9 mouse cellular contexts compared by ENCODE assay signal in the genomic region with DNA sequence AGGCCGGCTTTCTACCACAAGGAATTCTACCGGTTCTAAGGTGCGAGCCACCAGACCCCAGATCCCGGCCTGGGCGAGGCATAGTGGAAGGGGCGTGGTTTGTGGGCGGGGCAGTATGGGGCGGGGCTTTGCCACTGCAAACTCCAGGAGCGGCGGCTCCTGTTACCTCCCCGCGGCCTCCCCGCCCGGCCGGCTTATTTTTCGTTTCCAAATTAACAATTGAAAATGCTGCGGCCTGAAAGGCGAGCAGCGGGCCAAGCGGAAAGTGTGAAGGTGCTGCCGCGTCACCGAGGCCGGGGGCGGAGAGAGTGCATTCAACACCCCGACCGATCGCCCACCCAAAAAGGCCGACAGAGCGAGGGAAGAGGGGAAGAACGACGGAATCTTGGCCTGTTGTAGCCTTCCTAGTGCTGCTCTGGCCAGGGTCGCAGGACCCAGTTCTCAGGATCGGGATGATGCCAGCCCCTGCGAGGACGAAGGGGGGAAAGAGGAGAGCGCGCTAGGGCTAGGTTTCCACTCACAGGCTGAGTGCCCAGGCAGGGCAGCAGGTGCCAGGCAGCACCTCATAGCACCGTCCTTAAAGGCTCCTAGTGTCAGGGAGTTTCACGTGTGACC. TPM values are rescaled to one million over a fixed set of nuclear protein-coding genes. Genes with fewer than 3 reads are reported as not detected.
DNase-seq lines count a peak whose midpoint lies in the region; ATAC-seq and TF ChIP-seq lines count a peak whose summit lies in the region.
"Had no signal": no experiment of that assay in that cellular context is flagged by ENCODE, and none has a peak within 500 bp of the region (broad histone marks: within the 10 kb centered on the region; RNA-seq: fewer than 3 reads in every experiment).

No protein-coding gene starts in this region.

- TF ChIP-seq CTCF in cerebellum, adult 2 months (IDR thresholded peaks at IDR 0.05; ENCODE audit: borderline replicate concordance, insufficient read depth, low read depth, low read length) = no peak
- no peak for TF ChIP-seq CTCF in forebrain, postnatal 0 days (IDR thresholded peaks at IDR 0.05; ENCODE audit: low read depth)
- no peak for TF ChIP-seq CTCF in liver, adult 2 months (IDR thresholded peaks at IDR 0.05; ENCODE audit: low read depth, low read length)
- TF ChIP-seq CTCF in midbrain, postnatal 0 days (IDR thresholded peaks at IDR 0.05) = no peak

- H3K9ac ChIP-seq in forebrain, postnatal 0 days = peak overlapping the region; percentile 56
- H3K9ac ChIP-seq in hindbrain, embryonic 13.5 days = peak overlapping the region; percentile 61
- H3K9ac ChIP-seq in liver, adult 2 months (ENCODE audit: low read depth, low read length) = peak overlapping the region; percentile 69
- H3K9ac ChIP-seq in midbrain, postnatal 0 days (replicated peaks; ENCODE audit: low read length, poor library complexity, severe bottlenecking) = peak overlapping the region; percentile 44

- DNase-seq in layer of hippocampus, postnatal 10 days (ENCODE audit: low spot score in 2 of 2) = peak; percentile 30 to 44
- DNase-seq in layer of hippocampus, postnatal 25 days (ENCODE audit: extremely low spot score in 1 of 2, low spot score in 1 of 2) = no peak
- DNase-seq in cerebellum, adult 2 months = peak; percentile 57 to 61
- no peak for DNase-seq in forebrain, postnatal 0 days
- peak; percentile 17 for DNase-seq in liver, adult 2 months (ENCODE audit: extremely low read depth, low read depth, low spot score)
- DNase-seq in midbrain, postnatal 0 days (ENCODE audit: low spot score) = peak; percentile 44
- peak; percentile 60 for DNase-seq in testis, postnatal 14 days (ENCODE audit: low spot score)

- no peaks in the 10 kb centered on the region for H3K27me3 ChIP-seq in cerebellum, adult 2 months (ENCODE audit: control insufficient read depth, insufficient read depth, low read length)
- H3K27me3 ChIP-seq in forebrain, postnatal 0 days (ENCODE audit: insufficient read depth, low read length) = peaks cover 5% of the 10 kb centered on the region
- peaks cover 45% of the 10 kb centered on the region for H3K27me3 ChIP-seq in hindbrain, embryonic 13.5 days
- H3K27me3 ChIP-seq in liver, adult 2 months (ENCODE audit: control insufficient read depth, insufficient read depth, low read length) = 0 out of 2 replicates have a peak, but pooled peaks cover 5% of the 10 kb centered on the region
- H3K27me3 ChIP-seq in midbrain, postnatal 0 days (ENCODE audit: insufficient read depth, low read length) = peaks cover 12% of the 10 kb centered on the region; the same call in 1 of the 2 replicates
- H3K27me3 ChIP-seq: Patski had no signal

- H3K4me3 ChIP-seq in cerebellum, adult 2 months (replicated peaks; ENCODE audit: insufficient read depth, low read depth, low read length) = peak overlapping the region; percentile 59
- H3K4me3 ChIP-seq in forebrain, postnatal 0 days (ENCODE audit: low read depth, low read length) = peak overlapping the region; percentile 44
- H3K4me3 ChIP-seq in hindbrain, embryonic 13.5 days = peak overlapping the region; percentile 46
- peak overlapping the region; percentile 71 for H3K4me3 ChIP-seq in liver, adult 2 months (ENCODE audit: insufficient read depth, low read depth, low read length)
- H3K4me3 ChIP-seq in midbrain, postnatal 0 days (ENCODE audit: low read depth, low read length) = peak overlapping the region; percentile 45

- under 1% methylated on average over 40 of the region's 40 CpGs for WGBS in cerebellum, adult 2 months
- under 1% methylated on average over 39 of the region's 40 CpGs for whole genome bisulfite sequencing in forebrain, postnatal 0 days
- WGBS in hindbrain, embryonic 13.5 days = under 1% methylated on average over 40 of the region's 40 CpGs
- under 1% methylated on average over 40 of the region's 40 CpGs for WGBS in liver, adult 2 months
- 2% methylated on average over 40 of the region's 40 CpGs for WGBS in midbrain, postnatal 0 days

- H3K4me2 ChIP-seq in forebrain, postnatal 0 days (ENCODE audit: low read depth) = peak overlapping the region; percentile 88
- H3K4me2 ChIP-seq in hindbrain, embryonic 13.5 days = peak overlapping the region; percentile 85
- peak overlapping the region; percentile 84 for H3K4me2 ChIP-seq in midbrain, postnatal 0 days (ENCODE audit: low read depth, low read length, poor library complexity, severe bottlenecking)

- H3K9me3 ChIP-seq in forebrain, postnatal 0 days (ENCODE audit: low read length) = no peaks in the 10 kb centered on the region
- no peaks in the 10 kb centered on the region for H3K9me3 ChIP-seq in hindbrain, embryonic 13.5 days
- no peaks in the 10 kb centered on the region for H3K9me3 ChIP-seq in midbrain, postnatal 0 days (ENCODE audit: low read length)

- H3K79me2 ChIP-seq in liver, adult 2 months (ENCODE audit: control insufficient read depth, insufficient read depth, low read length) = no peaks in the 10 kb centered on the region

- H3K27ac ChIP-seq in cerebellum, adult 2 months (ENCODE audit: insufficient read depth, low read length) = no peak overlapping the region
- H3K27ac ChIP-seq in forebrain, postnatal 0 days (ENCODE audit: low read depth, low read length) = no peak overlapping the region
- no peak overlapping the region for H3K27ac ChIP-seq in hindbrain, embryonic 13.5 days
- H3K27ac ChIP-seq in liver, adult 2 months (replicated peaks; ENCODE audit: insufficient read depth, low read depth, low read length) = no peak overlapping the region
- H3K27ac ChIP-seq in midbrain, postnatal 0 days (ENCODE audit: low read depth, low read length) = no peak overlapping the region

- ATAC-seq in forebrain, postnatal 0 days = peak; percentile 69
- ATAC-seq in hindbrain, embryonic 13.5 days (ENCODE audit: low FRiP score) = peak; percentile 60
- peak; percentile 36; the same call in 1 of the 2 replicates for ATAC-seq in midbrain, postnatal 0 days (ENCODE audit: low FRiP score)
- ATAC-seq: Patski had no signal

- H3K4me1 ChIP-seq in cerebellum, adult 2 months (ENCODE audit: control insufficient read depth, insufficient read depth, low read length) = peaks cover 4% of the 10 kb centered on the region
- H3K4me1 ChIP-seq in forebrain, postnatal 0 days (ENCODE audit: insufficient read depth) = peaks cover 13% of the 10 kb centered on the region
- peaks cover 24% of the 10 kb centered on the region for H3K4me1 ChIP-seq in hindbrain, embryonic 13.5 days (replicated peaks)
- peaks cover 7% of the 10 kb centered on the region; the same call in 1 of the 2 replicates for H3K4me1 ChIP-seq in liver, adult 2 months (ENCODE audit: control insufficient read depth, insufficient read depth, low read length)
- no peaks in the 10 kb centered on the region for H3K4me1 ChIP-seq in midbrain, postnatal 0 days (ENCODE audit: insufficient read depth, low read length)

- TF ChIP-seq POLR2A in cerebellum, adult 2 months (IDR thresholded peaks at IDR 0.05; ENCODE audit: borderline replicate concordance, insufficient read depth, low read length) = 0 out of 2 replicates have a peak, but pooled peaks have one; percentile 23
- TF ChIP-seq POLR2A in liver, adult 2 months (IDR thresholded peaks at IDR 0.05; ENCODE audit: extremely low read depth, insufficient read depth, low read length) = no peak

- no peaks in the 10 kb centered on the region for H3K36me3 ChIP-seq in forebrain, postnatal 0 days (ENCODE audit: insufficient read depth)
- H3K36me3 ChIP-seq in hindbrain, embryonic 13.5 days = no peaks in the 10 kb centered on the region
- no peaks in the 10 kb centered on the region for H3K36me3 ChIP-seq in liver, adult 2 months (ENCODE audit: control insufficient read depth, insufficient read depth, low read length)
- H3K36me3 ChIP-seq in midbrain, postnatal 0 days (ENCODE audit: insufficient read depth, low read length) = no peaks in the 10 kb centered on the region

RNA-seq across cellular contexts. Expression of a gene that starts 17.3 kb away (rescaled TPM):
- 1 to 10 TPM; 8.8 TPM for total RNA-seq in layer of hippocampus, postnatal 10 days (2021)
- total RNA-seq in layer of hippocampus, postnatal 25 days (2021) = 1 to 10 TPM; 4.8 to 6.2 TPM
- polyA plus RNA-seq in cerebellum, adult 2 months (2012; rRNA removed) = 12.4 and 15.2 TPM in 2 replicates
- total RNA-seq in forebrain, postnatal 0 days (2014; rRNA removed) = 10.9 and 11.9 TPM in 2 replicates
- 7.1 and 7.5 TPM in 2 replicates for polyA plus RNA-seq in forebrain, postnatal 0 days (2015; fragmentation: Nextera tagmentation; extraction: Ambion mirVana)
- polyA plus RNA-seq in hindbrain, embryonic 13.5 days (2015; fragmentation: Nextera tagmentation; extraction: Ambion mirVana) = 4.8 and 5.8 TPM in 2 replicates
- total RNA-seq in liver, adult 2 months (2014; rRNA removed) = 0.28 and 0.34 TPM in 2 replicates
- 0.57 and 0.58 TPM in 2 replicates for polyA plus RNA-seq in liver, adult 2 months (2012; rRNA removed)
- total RNA-seq in midbrain, postnatal 0 days (2014; rRNA removed) = 8.2 and 9.8 TPM in 2 replicates
- 4.2 and 4.6 TPM in 2 replicates for polyA plus RNA-seq in midbrain, postnatal 0 days (2015; fragmentation: Nextera tagmentation; extraction: Ambion mirVana)

Comparison
In these comparisons a context has a peak if more than half of its experiments do, and no peak if none do; other contexts are left out.
1. DNase-seq: peak in layer of hippocampus, postnatal 10 days (2 of 2), cerebellum, adult 2 months (2 of 2), liver, adult 2 months (single experiment), midbrain, postnatal 0 days (single experiment) and testis, postnatal 14 days (single experiment); none in layer of hippocampus, postnatal 25 days (0 of 2) and forebrain, postnatal 0 days (single experiment).
2. Peak in every context shown above with its lines, with median percentiles within 50 percentile points of each other: H3K4me3 ChIP-seq, ATAC-seq, H3K4me2 ChIP-seq and H3K9ac ChIP-seq.